Mouse (Mus musculus): ENCODE results near the gene Ephb1.

Ephb1 gene

DNA sequence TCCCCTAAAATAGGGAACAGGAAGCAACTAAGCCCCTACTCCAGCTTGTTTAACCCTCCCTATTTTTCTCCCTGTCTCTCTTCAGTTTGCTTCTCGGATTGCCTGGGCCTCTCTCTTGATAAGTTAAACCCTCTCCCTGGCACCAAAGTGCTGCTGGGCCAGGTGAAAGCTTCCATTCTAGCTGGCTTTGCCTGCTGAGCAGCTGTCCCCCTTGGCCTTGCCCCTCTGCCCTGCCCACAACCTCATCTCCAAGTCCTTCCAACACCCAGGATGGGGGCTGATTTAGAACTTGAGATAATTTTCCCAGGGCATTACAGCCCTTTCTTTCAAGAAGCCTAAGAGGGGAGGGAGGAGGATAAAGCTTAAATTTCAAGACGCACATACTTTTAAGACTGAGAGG is 174.0 kb downstream of the Ephb1 start:
- no peak for DNase-seq (ENCODE audit: low read depth, low spot score)

DNA sequence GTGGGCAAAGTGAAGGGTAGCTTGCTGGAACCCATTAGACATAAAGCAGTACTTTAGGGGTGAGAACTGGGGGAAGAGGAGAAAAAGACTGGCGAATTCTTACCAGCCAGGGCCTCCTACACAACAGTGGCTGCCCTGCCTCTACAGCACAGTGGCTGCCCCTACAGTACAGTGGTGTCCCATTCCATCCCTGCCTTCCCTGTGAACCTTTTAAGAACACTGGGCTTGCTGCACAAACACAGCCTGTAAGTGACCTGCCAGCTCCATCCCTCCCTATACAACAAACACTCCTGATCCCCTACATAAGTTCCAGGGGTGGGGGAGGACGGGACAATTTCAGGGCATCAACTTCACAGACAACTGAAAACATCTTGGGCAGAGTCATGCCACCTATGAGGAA is 174.4 kb downstream of the Ephb1 start:
- DNase-seq (ENCODE audit: low read depth, low spot score) = no peak

DNA sequence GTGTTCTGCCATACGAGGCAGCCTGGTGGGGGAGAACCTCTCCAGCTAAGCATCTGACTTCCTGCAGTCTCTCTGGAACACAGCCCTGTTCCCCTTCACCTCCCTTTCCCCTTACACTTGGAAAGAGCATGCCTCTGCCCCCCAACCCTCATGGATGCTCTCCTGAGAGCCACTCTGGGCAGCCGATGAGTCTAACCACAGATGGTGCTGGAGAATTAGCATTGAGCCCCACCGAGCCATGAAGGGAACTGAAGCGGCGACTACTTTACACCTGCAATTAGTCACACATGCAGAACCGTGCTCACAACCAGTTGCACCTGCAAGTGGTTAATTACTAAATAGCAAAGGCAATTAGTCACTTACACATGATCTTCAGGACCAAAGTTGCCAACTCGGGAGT is 184.8 kb downstream of the Ephb1 start:
- DNase-seq (ENCODE audit: low read depth, low spot score) = no peak

DNA sequence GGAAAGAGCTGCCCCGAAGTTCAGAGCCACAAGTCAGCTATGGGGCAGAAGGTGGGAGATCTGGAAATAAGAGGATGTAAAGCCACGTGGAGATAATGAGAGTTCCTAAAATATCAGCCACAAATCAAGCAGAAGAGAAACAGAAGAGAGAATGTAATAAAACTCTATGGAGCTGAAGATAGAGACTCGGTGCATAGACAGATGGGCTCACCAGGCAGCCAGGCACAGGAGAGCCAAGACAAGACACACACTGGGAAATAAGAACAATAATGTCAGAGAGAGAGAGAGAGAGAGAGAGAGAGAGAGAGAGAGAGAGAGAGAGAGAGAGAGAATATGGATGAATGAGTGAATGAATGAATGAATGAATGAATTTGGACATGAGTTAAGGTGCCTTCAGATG is 198.6 kb downstream of the Ephb1 start:
- no peak for DNase-seq (ENCODE audit: low read depth, low spot score)

DNA sequence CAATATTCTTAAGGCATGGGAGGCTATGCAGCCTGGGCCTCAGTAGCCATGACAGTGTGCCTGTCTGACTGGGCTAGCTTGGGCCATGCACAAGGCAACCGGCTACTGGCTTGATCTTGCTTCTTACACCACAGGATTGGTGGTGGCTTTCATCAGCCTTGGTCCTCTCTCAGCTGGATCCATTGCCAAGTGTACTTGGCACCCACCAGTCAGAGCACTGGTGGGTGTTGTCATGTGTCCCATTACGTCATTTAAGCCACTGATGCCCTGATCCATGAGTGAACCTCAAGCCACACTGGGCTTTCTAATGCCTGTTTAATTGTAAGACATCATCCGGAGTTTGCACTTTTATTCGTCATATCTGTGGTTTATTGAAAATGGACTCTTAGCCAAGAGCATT is 215.3 kb downstream of the Ephb1 start:
- DNase-seq (ENCODE audit: low read depth, low spot score) = no peak

DNA sequence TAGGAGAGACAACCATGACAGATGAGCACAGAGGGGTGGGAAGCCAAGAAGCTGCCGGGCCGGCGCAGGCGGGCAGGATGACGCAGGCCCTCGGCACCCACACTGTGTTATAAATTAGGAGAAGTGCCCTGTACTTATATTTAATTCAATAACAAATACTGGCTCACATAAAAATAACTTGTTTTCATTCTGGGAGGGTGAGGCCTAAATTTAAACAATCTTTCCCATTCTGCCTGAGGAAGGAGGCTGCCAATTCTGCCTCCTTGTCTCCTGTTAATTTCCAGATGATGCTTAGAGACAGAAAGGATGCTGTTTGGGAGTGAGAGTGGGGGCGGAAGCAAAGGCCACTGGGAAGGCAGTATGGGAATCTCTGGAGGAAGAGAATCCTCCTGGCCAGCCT is 215.8 kb downstream of the Ephb1 start:
- DNase-seq (ENCODE audit: low read depth, low spot score) = no peak

DNA sequence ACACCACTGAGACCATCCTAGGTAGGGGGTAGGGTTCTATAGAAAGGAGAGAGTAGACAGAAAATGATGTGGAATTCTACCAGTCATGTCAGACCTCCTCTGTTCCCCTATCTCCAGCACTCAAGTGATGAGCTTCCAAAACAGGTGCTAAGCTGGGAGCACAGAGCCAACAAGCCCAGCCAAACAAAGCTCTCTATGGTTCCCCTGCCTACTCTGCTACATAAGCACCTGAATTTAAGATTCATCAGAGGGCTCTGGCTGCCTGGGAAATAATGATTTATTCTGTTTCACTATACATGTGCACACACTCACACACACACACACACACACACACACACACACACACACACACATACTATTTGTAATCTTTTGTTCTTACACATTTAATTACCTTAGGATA is 216.3 kb downstream of the Ephb1 start:
- DNase-seq (ENCODE audit: low read depth, low spot score) = no peak

DNA sequence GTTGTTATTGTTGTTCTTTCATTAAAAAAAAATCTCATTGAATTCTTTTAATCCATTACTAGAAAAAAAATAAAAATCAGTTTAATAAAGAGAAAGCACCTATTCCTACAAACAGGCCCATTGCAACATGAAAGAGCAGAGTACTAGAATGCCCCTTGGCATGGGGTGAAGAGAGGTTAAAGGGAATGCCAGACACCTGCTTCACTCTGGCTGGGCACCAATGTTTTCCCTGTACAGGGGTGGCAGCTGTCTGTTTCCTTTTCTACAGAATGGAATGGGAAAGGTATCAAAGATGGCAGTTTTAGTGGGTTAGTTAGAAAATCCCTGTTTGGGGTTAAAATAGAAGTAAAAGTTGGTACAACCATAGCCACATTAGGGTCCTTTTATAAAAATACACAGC is 224.0 kb downstream of the Ephb1 start:
- DNase-seq (ENCODE audit: low read depth, low spot score) = no peak

DNA sequence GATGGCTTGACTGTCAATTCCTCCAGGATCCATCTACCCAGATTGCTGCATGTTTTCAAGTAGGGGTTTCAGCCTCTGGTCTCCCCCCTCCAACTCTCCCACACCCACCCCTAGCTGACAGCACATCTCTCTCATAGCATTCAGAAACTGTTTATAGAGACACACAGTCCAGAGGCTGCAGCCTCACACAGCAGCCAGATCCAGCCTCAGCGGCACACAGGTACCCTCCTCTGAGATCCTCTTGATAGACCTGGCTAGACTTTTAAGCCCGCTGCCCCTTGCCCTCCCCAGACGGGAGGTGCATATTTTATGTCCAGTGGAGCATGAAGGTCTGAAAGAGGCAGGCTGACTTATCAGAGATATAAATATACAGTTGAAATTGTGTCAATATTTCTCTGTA is 228.0 kb downstream of the Ephb1 start:
- DNase-seq (ENCODE audit: low read depth, low spot score) = no peak

DNA sequence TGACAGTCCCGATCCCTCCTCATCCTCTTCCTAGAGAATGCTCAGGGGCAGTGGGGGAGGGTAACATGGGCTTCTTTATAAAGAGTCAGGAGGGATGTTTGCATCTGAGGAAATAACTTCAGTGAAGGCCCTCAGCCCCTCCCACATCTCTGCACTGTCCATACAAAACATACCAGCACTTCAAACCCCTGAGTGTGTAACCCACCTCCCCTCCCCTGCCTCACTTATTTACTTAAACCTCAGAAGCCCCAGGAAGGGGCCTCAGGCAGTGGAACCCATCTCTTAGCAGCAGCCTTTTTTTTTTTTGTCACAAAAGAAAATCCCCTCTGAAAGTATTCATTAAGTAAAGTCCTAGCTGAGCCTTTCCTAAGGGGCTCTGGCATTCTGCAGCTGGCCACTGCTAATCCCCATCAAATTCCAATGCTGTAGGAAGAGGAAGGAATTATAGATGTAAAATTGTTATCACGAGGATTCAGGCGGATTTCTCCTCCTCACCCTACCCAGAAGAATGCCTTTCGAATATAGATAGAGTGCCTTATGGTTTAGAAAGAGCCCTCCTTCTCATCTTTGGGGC is 231.5 kb downstream of the Ephb1 start:
- DNase-seq (ENCODE audit: low read depth, low spot score) = no peak

DNA sequence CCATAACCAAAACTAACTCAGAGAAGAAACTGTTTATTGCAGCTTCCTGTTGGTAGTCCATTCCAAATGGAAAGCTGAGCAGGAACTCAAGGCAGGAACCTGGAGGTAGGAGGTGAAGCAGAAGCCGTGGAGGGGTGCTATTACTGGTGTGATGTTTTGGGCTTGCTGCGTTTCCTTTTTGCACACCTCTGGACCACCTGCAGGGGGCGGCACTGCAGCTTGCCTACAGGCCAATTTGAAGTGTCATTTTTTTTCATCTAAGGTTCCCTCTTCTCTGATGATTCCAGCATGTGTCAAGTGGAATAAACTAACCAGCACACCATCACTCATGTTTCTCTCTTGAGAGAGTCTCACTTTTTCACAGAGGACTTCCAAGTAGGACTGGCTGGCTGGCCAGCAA is 235.1 kb downstream of the Ephb1 start:
- DNase-seq (ENCODE audit: low read depth, low spot score) = no peak

DNA sequence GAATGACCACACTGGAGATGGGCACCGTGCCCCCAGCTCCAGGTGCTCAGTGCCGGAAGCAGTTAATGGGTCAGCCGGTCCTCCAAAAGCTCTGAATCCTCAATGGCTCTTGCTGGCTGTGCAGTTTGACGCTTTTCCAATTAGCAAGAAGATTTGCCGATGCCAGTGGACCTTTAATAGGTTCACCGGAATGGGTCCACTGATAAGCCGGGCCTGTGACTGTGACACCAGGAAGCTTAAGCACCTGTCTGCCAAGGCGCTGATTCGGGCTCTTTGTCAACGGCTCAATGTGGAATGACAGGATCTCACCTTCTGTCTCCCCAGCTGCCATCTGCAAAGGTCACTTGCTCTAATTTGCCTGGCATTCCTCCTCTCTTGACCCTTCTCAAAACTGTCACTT is 239.2 kb downstream of the Ephb1 start:
- DNase-seq (ENCODE audit: low read depth, low spot score) = no peak

DNA sequence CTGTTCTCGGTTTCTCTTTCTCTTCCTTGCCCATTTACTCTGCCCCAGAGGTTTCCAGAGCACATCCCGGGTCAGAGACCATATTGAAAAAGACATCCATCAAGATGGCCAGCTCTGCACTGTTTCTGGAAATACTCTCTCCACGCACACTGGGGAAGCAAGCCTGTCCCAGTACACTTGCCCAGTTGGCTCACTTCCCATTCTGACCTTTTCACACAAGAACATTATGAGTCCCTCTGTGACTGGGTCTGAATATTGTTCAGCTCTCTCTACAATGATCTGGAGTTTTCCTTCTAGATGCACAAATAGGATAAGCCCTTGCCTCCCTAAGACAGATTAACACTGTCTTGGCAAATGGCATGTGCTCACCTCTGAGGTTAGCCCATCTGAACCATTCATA is 243.0 kb downstream of the Ephb1 start:
- no peak for DNase-seq (ENCODE audit: low read depth, low spot score)

DNA sequence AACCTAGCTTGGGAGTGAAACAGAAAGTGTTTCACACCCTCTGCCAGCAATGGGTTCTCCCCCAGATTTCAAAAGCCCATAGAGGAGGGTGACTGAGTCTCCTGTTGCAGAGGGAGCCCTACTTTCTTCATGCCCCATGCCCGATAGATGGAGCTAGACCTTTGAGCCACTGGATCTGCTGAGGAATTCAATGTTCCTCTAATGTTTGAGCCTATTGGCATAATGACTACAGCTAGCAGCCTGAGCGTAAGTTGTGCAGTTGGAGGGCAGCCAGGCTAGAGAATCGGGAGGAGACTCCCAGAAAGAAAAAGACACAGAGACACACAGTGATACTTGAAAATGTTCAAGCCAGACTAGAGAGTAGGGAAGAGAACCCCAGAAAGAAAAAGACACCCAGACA is 246.5 kb downstream of the Ephb1 start:
- DNase-seq (ENCODE audit: low read depth, low spot score) = no peak

DNA sequence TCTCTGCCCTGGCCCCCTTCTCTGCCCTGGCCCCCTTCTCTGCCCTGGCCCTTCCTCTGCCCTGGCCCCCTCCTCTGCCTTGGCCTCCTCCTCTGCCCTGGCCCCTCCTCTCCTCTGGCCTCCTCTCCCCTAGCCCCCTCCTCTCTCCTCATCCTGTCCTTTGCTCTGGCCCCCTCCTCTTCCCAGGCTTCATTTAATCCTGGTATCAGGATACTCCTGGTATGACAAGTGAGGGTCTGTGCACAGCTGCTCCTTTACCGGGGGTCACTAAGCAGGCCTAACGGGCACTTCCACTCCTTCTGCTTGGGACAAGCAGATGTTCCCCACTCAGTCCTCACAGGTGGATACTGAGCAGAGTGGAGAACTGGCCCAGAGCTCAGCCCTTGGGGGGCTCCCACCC is 247.3 kb downstream of the Ephb1 start:
- DNase-seq (ENCODE audit: low read depth, low spot score) = no peak

DNA sequence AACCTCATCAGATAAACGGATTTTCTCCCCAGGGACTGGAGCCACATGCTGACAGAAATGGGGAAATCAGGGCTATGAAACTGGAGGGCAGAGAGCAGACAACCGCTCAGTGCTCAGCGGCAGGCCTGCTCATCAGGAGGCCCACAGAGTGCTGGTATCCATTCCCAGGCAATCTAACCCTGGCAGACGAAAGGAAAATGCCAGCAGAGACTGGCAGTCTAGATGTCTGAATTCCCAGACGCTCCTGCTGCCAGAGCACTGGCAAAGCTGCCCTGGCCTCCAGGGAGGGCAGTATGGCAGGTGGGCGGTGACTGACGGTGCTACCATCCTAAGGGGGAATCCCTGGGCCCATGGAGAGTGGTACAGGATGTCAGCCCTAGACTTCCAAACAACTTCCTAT is 257.7 kb downstream of the Ephb1 start:
- DNase-seq (ENCODE audit: low read depth, low spot score) = no peak

DNA sequence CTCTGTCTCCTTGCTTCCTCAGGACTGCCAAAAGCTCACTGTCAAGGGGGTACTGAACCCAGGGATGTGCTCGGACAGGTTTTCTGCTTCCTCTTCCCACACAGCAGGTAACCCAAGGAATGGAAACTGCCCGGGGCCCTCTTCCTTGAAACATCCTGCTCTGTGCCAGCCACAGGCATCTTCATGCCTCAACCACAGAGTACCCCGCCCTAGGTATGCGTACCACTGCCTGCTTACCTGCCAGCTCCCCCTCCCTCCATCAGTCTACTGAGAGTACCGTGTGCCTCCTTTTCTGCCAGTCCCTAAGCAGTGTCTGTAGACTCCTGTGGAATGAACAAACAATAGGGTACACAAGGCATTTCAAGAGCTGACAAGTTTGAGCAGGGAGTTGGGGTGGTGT is 265.9 kb downstream of the Ephb1 start:
- no peak for DNase-seq (ENCODE audit: low read depth, low spot score)

DNA sequence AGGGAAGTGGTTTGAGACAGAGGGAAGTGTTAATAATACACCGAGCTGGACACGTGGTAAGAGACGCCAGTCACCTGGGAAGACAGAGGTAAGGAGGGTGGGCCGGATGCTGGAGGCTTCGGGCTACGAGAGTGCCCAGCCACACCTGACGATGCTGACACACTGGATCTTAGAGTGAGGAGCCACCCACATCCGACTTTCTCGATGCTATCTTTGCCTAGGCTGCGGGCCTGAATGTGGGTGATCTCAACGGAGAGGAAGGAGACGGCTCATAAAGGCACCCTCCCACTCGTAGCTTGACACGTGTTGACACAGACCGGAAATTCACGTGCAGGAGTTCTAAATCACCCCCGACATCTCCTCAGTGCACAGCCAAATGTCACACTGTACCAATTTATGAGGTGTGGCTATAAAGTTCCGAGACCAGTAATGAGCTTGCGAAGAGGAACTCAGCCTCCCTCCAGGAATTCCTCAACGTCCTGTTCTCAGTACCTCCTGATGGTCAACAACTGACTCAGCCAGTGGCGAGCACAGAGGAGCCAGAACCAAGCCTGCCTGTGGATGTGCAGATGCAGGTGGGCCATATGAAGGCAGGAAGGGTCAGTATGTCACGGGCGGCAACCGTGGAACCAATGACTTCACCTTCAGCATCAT is 268.3 kb downstream of the Ephb1 start:
- no peak for DNase-seq (ENCODE audit: low read depth, low spot score)

DNA sequence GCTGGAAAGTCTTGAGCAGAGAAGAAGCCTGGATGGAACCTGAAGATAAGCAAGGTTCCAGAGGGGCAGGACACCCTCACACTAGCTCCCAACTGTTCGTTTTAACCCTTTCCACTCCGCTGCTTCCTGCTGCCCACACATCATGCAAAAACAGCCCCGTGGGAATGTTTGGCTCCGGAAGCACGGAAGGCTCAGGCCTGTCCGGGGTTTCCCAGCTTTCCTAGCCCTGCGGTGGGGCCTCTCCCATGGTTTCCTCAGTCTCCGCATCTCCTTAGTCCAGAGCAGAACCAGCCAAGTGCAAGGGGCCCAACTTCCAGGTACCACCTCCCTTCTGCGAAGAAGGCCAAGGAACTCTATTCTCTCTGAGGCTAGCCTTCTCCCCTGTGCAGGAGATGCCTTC is 269.0 kb downstream of the Ephb1 start:
- no peak for DNase-seq (ENCODE audit: low read depth, low spot score)

DNA sequence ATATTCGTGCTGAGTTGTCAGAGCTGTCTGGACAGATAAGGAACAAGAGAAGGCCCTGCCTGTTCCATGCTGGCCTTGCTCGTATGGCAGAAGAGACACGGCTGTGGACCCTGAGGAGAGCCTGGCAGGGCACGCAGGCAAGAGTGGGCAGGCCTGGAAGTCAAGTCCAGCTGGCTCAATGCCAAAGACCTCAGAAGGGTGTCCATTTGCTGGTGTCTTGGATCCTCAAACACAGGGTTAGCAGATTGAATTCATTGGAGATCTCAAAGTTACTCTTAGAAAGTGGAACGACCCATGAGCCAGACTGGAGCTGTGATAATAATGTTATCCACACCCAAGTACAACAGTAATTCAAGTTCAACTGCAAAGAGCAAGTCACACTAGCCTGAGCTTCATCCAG is 273.6 kb downstream of the Ephb1 start:
- DNase-seq (ENCODE audit: low read depth, low spot score) = no peak

DNA sequence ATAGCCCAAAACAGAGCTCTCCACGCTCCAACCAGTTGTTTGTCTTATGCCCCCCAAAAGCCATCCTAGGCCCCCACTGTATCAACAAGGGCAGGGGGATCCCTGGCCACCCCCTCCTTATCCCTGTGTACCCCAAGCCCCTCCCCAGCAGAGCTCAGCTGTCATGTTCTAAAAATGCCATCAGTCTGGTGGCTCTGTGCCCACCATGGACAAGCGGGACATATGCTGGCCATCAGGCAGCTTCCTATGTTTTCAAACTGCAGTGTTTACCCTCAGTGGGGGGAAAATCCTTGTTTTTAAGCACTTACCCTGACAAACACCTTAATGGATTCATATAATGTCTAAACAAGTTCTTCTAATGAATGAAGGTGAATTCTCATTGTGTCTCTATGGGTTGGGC is 275.3 kb downstream of the Ephb1 start:
- no peak for DNase-seq (ENCODE audit: low read depth, low spot score)

DNA sequence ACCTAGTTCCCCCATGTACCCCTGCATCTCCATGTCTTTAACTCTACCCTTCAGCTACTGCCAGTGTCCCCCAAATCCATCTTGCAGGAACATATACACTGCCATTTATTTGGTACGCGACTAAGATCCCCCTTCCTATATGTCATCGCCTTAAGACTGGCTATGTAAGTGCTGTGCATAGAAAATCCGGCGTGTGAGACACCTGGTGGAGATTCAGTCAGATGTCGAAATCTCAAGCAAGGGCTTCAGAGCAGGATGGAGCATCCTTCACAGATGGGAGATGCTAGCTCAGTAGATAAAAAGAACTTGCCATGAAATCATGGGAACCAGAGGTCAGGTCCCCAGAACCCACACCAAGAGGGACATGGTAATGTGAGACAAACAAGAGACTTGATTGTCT is 276.3 kb downstream of the Ephb1 start:
- no peak for DNase-seq (ENCODE audit: low read depth, low spot score)

DNA sequence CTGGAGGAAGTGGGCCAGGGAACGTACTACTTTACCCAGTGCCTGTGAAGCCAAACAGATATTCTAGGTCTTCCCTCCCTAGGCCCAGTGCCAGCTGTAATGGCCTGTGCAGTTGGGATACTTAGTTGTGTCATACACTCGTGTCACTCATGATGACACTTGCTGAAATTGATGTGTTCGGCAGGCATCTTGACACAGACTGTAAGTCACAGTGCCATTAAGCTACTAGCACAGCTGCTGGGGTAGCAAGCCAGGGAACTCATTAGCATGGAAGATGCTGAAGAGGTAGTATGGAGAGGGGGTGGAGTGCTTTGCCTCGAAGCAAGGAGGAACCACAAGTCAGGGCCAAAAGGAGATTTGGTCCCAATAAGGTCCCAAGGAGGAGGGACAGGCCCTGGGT is 279.0 kb downstream of the Ephb1 start:
- no peak for DNase-seq (ENCODE audit: low read depth, low spot score)

DNA sequence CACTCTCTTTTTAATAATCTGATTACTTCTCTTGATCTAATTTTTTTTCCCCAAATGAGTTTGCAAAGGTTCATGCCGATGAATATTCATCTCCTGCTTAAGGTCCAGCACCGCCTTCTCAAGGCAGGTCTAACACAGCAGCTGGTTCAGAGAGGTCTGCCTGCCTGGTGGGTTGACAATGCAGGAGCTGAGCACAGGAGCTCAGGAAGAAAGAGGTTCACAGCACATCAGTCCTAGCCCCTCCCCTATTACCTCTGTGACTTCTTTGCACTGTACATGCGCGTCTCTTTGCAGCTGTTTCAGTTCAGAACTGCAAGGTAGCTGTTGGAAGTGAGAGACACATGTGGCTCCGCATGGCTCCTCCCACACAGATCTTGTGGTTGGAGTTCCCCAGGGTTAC is 281.1 kb downstream of the Ephb1 start:
- DNase-seq (ENCODE audit: low read depth, low spot score) = no peak

Data from ES-CJ7 (cell line).